Mouse (Mus musculus): ENCODE results near the gene Grin2a. TPM values are rescaled to one million over a fixed set of nuclear protein-coding genes. Genes with fewer than 3 reads are reported as not detected.
"Not testable (repeated sequence)": the region's sequence is repeated elsewhere in the genome, so short reads cannot be mapped to it uniquely, and the experiment has no call there.

Grin2a gene
- polyA plus RNA-seq, 1 experiment: not detected

- no peak overlapping the region for H3K27ac ChIP-seq (replicated peaks; ENCODE audit: low read depth, low read length)
- H3K4me1 ChIP-seq (ENCODE audit: control insufficient read depth, insufficient read depth, insufficient read length, low read length): no peaks in the 10 kb centered on the region
- no peak overlapping the region for H3K4me3 ChIP-seq (ENCODE audit: insufficient read depth, low read depth, low read length)
These were observed 377.2 kb downstream of the Grin2a start for GRCm38 (mm10) chr16:9618206-9618605.

GRCm38 (mm10) chr16:9617215-9617614 is 378.1 kb downstream of the Grin2a start:
- Histone ChIP-seq H3K4me3 (ENCODE audit: insufficient read depth, low read depth, low read length) (no peak overlapping the region), H3K27ac (replicated peaks; ENCODE audit: low read depth, low read length) (no peak overlapping the region), H3K4me1 (ENCODE audit: control insufficient read depth, insufficient read depth, insufficient read length, low read length) (no peaks in the 10 kb centered on the region)

GRCm38 (mm10) chr16:9616807-9617206 is 378.6 kb downstream of the Grin2a start:
- Histone ChIP-seq H3K27ac (replicated peaks; ENCODE audit: low read depth, low read length) (no peak overlapping the region), H3K4me1 (ENCODE audit: control insufficient read depth, insufficient read depth, insufficient read length, low read length) (no peaks in the 10 kb centered on the region), H3K4me3 (ENCODE audit: insufficient read depth, low read depth, low read length) (no peak overlapping the region)

- not testable (repeated sequence) for H3K4me3 ChIP-seq (ENCODE audit: insufficient read depth, low read depth, low read length); H3K27ac ChIP-seq (replicated peaks; ENCODE audit: low read depth, low read length); H3K4me1 ChIP-seq (ENCODE audit: control insufficient read depth, insufficient read depth, insufficient read length, low read length)
These were observed 382.8 kb downstream of the Grin2a start for GRCm38 (mm10) chr16:9612596-9612995.

GRCm38 (mm10) chr16:9607432-9607831 is 387.9 kb downstream of the Grin2a start:
- Histone ChIP-seq H3K4me3 (ENCODE audit: insufficient read depth, low read depth, low read length) (no peak overlapping the region), H3K27ac (replicated peaks; ENCODE audit: low read depth, low read length) (no peak overlapping the region), H3K4me1 (ENCODE audit: control insufficient read depth, insufficient read depth, insufficient read length, low read length) (no peaks in the 10 kb centered on the region)

GRCm38 (mm10) chr16:9603983-9604382 is 391.4 kb downstream of the Grin2a start:
- Histone ChIP-seq H3K4me1 (ENCODE audit: control insufficient read depth, insufficient read depth, insufficient read length, low read length) (no peaks in the 10 kb centered on the region), H3K27ac (replicated peaks; ENCODE audit: low read depth, low read length) (no peak overlapping the region), H3K4me3 (ENCODE audit: insufficient read depth, low read depth, low read length) (no peak overlapping the region)

- H3K4me1 ChIP-seq (ENCODE audit: control insufficient read depth, insufficient read depth, insufficient read length, low read length): no peaks in the 10 kb centered on the region
- H3K4me3 ChIP-seq (ENCODE audit: insufficient read depth, low read depth, low read length): no peak overlapping the region
- H3K27ac ChIP-seq (replicated peaks; ENCODE audit: low read depth, low read length): no peak overlapping the region
These were observed 392.8 kb downstream of the Grin2a start for GRCm38 (mm10) chr16:9602579-9602978.

- no peaks in the 10 kb centered on the region for H3K4me1 ChIP-seq (ENCODE audit: control insufficient read depth, insufficient read depth, insufficient read length, low read length)
- H3K4me3 ChIP-seq (ENCODE audit: insufficient read depth, low read depth, low read length): no peak overlapping the region
- no peak overlapping the region for H3K27ac ChIP-seq (replicated peaks; ENCODE audit: low read depth, low read length)
These were observed 406.2 kb downstream of the Grin2a start for GRCm38 (mm10) chr16:9589176-9589575.

- Histone ChIP-seq H3K4me1 (ENCODE audit: control insufficient read depth, insufficient read depth, insufficient read length, low read length) (no peaks in the 10 kb centered on the region), H3K4me3 (ENCODE audit: insufficient read depth, low read depth, low read length) (no peak overlapping the region), H3K27ac (replicated peaks; ENCODE audit: low read depth, low read length) (no peak overlapping the region)
These were observed 406.9 kb downstream of the Grin2a start for GRCm38 (mm10) chr16:9588431-9588830.

- Histone ChIP-seq H3K4me3 (ENCODE audit: insufficient read depth, low read depth, low read length) (no peak overlapping the region), H3K4me1 (ENCODE audit: control insufficient read depth, insufficient read depth, insufficient read length, low read length) (no peaks in the 10 kb centered on the region), H3K27ac (replicated peaks; ENCODE audit: low read depth, low read length) (no peak overlapping the region)
These were observed 411.4 kb downstream of the Grin2a start for GRCm38 (mm10) chr16:9583981-9584380.

GRCm38 (mm10) chr16:9571793-9572192 is 423.6 kb downstream of the Grin2a start:
- Histone ChIP-seq H3K27ac (replicated peaks; ENCODE audit: low read depth, low read length) (no peak overlapping the region), H3K4me3 (ENCODE audit: insufficient read depth, low read depth, low read length) (no peak overlapping the region), H3K4me1 (ENCODE audit: control insufficient read depth, insufficient read depth, insufficient read length, low read length) (no peaks in the 10 kb centered on the region)

GRCm38 (mm10) chr16:9567286-9567685 is 428.1 kb downstream of the Grin2a start:
- Histone ChIP-seq H3K4me3 (ENCODE audit: insufficient read depth, low read depth, low read length) (no peak overlapping the region), H3K27ac (replicated peaks; ENCODE audit: low read depth, low read length) (no peak overlapping the region), H3K4me1 (ENCODE audit: control insufficient read depth, insufficient read depth, insufficient read length, low read length) (no peaks in the 10 kb centered on the region)

GRCm38 (mm10) chr16:9561816-9562215 is 433.5 kb downstream of the Grin2a start:
- no peak overlapping the region for H3K27ac ChIP-seq (replicated peaks; ENCODE audit: low read depth, low read length)
- no peaks in the 10 kb centered on the region for H3K4me1 ChIP-seq (ENCODE audit: control insufficient read depth, insufficient read depth, insufficient read length, low read length)
- H3K4me3 ChIP-seq (ENCODE audit: insufficient read depth, low read depth, low read length): no peak overlapping the region

- H3K27ac ChIP-seq (replicated peaks; ENCODE audit: low read depth, low read length): no peak overlapping the region
- H3K4me3 ChIP-seq (ENCODE audit: insufficient read depth, low read depth, low read length): no peak overlapping the region
- no peaks in the 10 kb centered on the region for H3K4me1 ChIP-seq (ENCODE audit: control insufficient read depth, insufficient read depth, insufficient read length, low read length)
These were observed 460.2 kb downstream of the Grin2a start for GRCm38 (mm10) chr16:9535196-9535595.

- Histone ChIP-seq H3K4me1 (ENCODE audit: control insufficient read depth, insufficient read depth, insufficient read length, low read length) (no peaks in the 10 kb centered on the region), H3K27ac (replicated peaks; ENCODE audit: low read depth, low read length) (no peak overlapping the region), H3K4me3 (ENCODE audit: insufficient read depth, low read depth, low read length) (no peak overlapping the region)
These were observed 461.6 kb downstream of the Grin2a start for GRCm38 (mm10) chr16:9533564-9534332.

GRCm38 (mm10) chr16:9532843-9533532 is 462.4 kb downstream of the Grin2a start:
- Histone ChIP-seq H3K4me3 (ENCODE audit: insufficient read depth, low read depth, low read length) (no peak overlapping the region), H3K27ac (replicated peaks; ENCODE audit: low read depth, low read length) (no peak overlapping the region), H3K4me1 (ENCODE audit: control insufficient read depth, insufficient read depth, insufficient read length, low read length) (no peaks in the 10 kb centered on the region)

All from brown adipose tissue, adult 24 weeks (tissue).